Mouse (Mus musculus) forebrain, embryonic 15.5 days (tissue): ENCODE measurements around the gene Tmprss9. TPM values are rescaled to one million over a fixed set of nuclear protein-coding genes. Genes with fewer than 3 reads are reported as not detected.

Experiments used
- ATAC-seq: fragments of 200-750 bp; cut with Nextera tagmentation; replicated peaks from 2 replicates; pipeline ENCODE4 v1.8.0; 2017; ENCODE audit warnings: mild to moderate bottlenecking, moderate TSS enrichment, moderate library complexity
- H3K27ac ChIP-seq: fragments of 300-500 bp; sonication (generic); replicated peaks from 2 replicates; pipeline ENCODE4 v1.5.1; 2015; ENCODE audit warnings: mild to moderate bottlenecking, inconsistent platforms
- H3K27me3 ChIP-seq: fragments of 300-500 bp; sonication (generic); 2 replicates; pipeline ENCODE4 v1.6.1; 2015; ENCODE audit warnings: inconsistent platforms
- H3K36me3 ChIP-seq: fragments of 300-500 bp; sonication (generic); 2 replicates; pipeline ENCODE4 v1.6.1; 2015; ENCODE audit warnings: mild to moderate bottlenecking, inconsistent platforms
- H3K4me1 ChIP-seq: fragments of 300-500 bp; sonication (generic); 2 replicates; pipeline ENCODE4 v1.6.1; 2015; ENCODE audit warnings: inconsistent platforms
- H3K4me2 ChIP-seq: fragments of 300-500 bp; sonication (generic); replicated peaks from 2 replicates; pipeline ENCODE4 v1.6.1; 2015; ENCODE audit warnings: mild to moderate bottlenecking, inconsistent platforms
- H3K4me3 ChIP-seq: fragments of 300-500 bp; sonication (generic); 2 replicates; pipeline ENCODE4 v1.5.1; 2015; ENCODE audit warnings: mild to moderate bottlenecking, inconsistent platforms
- H3K9ac ChIP-seq: fragments of 300-500 bp; sonication (generic); replicated peaks from 2 replicates; pipeline ENCODE4 v1.6.1; 2015; ENCODE audit warnings: mild to moderate bottlenecking, inconsistent platforms
- H3K9me3 ChIP-seq: fragments of 300-500 bp; sonication (generic); 2 replicates; pipeline ENCODE4 v1.6.1; 2016; ENCODE audit warnings: inconsistent platforms
- WGBS: fragments of 180-500 bp; shearing (Covaris S2); methylation state at CpG from one replicate; pipeline ENCODE4 v1.1.7; 2015; ENCODE audit warnings: mixed read lengths; 5-methylcytosine and 5-hydroxymethylcytosine counted together
- microRNA counts: library from miRNA; unstranded; fragments of <30 nt; microRNA quantifications from one replicate; lab custom pipeline; 2016
- microRNA-seq: library from miRNA; unstranded; fragments of <30 nt; microRNA quantifications from one replicate; pipeline ENCODE4, GENCODE M21; 2016
- polyA plus RNA-seq: library from polyadenylated mRNA; unstranded; fragments of >200 nt; fragmentation: Nextera tagmentation; extraction: Ambion mirVana; gene quantifications from 2 replicates; pipeline ENCODE4 v1.2.1, GENCODE M21; 2015

The Tmprss9 gene
- polyA plus RNA-seq, 1 experiment from 2014 or later = 0.15 TPM

DNA sequence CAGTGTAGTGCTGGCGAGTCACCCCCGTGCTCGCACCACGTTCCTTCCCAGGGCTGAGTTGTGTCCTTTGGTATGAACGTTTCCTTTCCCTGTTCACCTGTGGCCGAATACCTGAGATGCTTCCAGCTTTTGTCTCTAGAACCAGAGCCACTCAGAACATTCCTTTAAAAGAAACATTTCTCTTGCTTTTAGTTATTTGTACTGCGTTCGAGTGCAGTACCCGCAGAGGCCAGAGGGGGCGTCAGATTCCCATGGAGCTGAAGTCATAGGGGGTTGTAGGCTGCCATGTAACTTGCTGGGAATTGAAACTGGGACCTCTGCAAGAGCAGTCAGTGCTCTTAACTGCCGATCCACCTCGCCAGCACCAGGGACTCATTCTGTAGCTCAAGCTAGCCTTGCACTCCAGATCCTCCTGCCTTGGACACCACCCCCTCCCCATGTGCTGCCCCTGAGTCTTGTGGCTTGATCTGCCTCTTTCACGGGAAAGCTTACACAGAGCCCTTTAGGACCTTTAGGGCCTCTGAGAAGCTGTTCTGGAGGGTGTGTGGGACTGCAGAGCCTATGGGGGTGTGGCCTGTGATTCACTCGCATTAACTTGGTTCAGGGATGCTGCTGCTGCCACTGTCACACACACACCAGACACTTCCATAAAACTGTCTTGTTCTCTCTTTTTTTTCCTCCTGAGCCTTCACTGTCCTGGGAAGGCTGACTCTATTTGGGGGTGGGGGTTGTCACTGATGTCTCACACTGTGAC, 75.2 kb downstream of the Tmprss9 start:
- no peak for ATAC-seq
- H3K27ac ChIP-seq = no peak overlapping the region
- H3K4me3 ChIP-seq = no peak overlapping the region
- no peak overlapping the region for H3K4me2 ChIP-seq
- WGBS = 67% methylated on average over 14 of the region's 14 CpGs
- H3K36me3 ChIP-seq = no peaks in the 10 kb centered on the region
- H3K27me3 ChIP-seq = no peaks in the 10 kb centered on the region
- 0 out of 2 replicates have a peak, but pooled peaks cover 3% of the 10 kb centered on the region for H3K4me1 ChIP-seq
- no peak overlapping the region for H3K9ac ChIP-seq
- H3K9me3 ChIP-seq = no peaks in the 10 kb centered on the region

GRCm38 (mm10) chr10:80947802-80948201, 76.2 kb downstream of the Tmprss9 start:
- 42% methylated on average over 2 of the region's 2 CpGs for WGBS
- Histone ChIP-seq H3K9me3 (no peaks in the 10 kb centered on the region), H3K36me3 (no peaks in the 10 kb centered on the region), H3K4me2 (no peak overlapping the region), H3K27ac (no peak overlapping the region), H3K4me1 (0 out of 2 replicates have a peak, but pooled peaks cover 3% of the 10 kb centered on the region), H3K4me3 (no peak overlapping the region), H3K9ac (no peak overlapping the region), H3K27me3 (no peaks in the 10 kb centered on the region)
- no peak for ATAC-seq

GRCm38 (mm10) chr10:80948570-80948969, 76.9 kb downstream of the Tmprss9 start:
- no peaks in the 10 kb centered on the region for H3K36me3 ChIP-seq
- no peak overlapping the region for H3K4me2 ChIP-seq
- 0 out of 2 replicates have a peak, but pooled peaks cover 3% of the 10 kb centered on the region for H3K4me1 ChIP-seq
- no peaks in the 10 kb centered on the region for H3K27me3 ChIP-seq
- WGBS = 20% methylated on average over 6 of the region's 6 CpGs
- H3K9me3 ChIP-seq = no peaks in the 10 kb centered on the region
- H3K4me3 ChIP-seq = no peak overlapping the region
- no peak for ATAC-seq
- no peak overlapping the region for H3K9ac ChIP-seq
- H3K27ac ChIP-seq = no peak overlapping the region

GRCm38 (mm10) chr10:80949081-80949480, 77.4 kb downstream of the Tmprss9 start:
- Histone ChIP-seq H3K4me3 (no peak overlapping the region), H3K9me3 (no peaks in the 10 kb centered on the region), H3K27ac (no peak overlapping the region), H3K4me1 (0 out of 2 replicates have a peak, but pooled peaks cover 3% of the 10 kb centered on the region), H3K27me3 (no peaks in the 10 kb centered on the region), H3K4me2 (no peak overlapping the region), H3K36me3 (no peaks in the 10 kb centered on the region), H3K9ac (no peak overlapping the region)
- 80% methylated on average over 3 of the region's 3 CpGs for WGBS
- ATAC-seq = no peak

MicroRNAs encoded within 50 kb of the gene (microRNA counts, 519-probe panel; counts per million panel counts)
- not detected for microRNA mmu-miR-1982 (lab: Ali Mortazavi, UCI)

Small RNAs within 50 kb of the gene (microRNA-seq; reads per million reads assigned to microRNA genes)
- 4.2 reads per million, percentile 15 among the genes with 10 or more reads in this experiment for gene Mir1982

Other genes starting within 250 kb of the Tmprss9 start
- gene Csnk1g2, start 249.0 kb upstream of the Tmprss9 start, polyA plus RNA-seq = 117 and 126 TPM in 2 replicates
- gene Btbd2, start 214.8 kb upstream of the Tmprss9 start, polyA plus RNA-seq = 83.4 and 87.5 TPM in 2 replicates
- 60.9 and 64.8 TPM in 2 replicates for gene Mknk2, start 193.7 kb upstream of the Tmprss9 start, polyA plus RNA-seq
- 52.6 and 55.1 TPM in 2 replicates for gene Mob3a, start 169.9 kb upstream of the Tmprss9 start, polyA plus RNA-seq
- 33.4 and 35.2 TPM in 2 replicates for gene Izumo4, start 169.7 kb upstream of the Tmprss9 start, polyA plus RNA-seq
- gene Ap3d1, start 129.6 kb upstream of the Tmprss9 start, polyA plus RNA-seq = 98.9 and 103 TPM in 2 replicates
- gene Dot1l, start 116.6 kb upstream of the Tmprss9 start, polyA plus RNA-seq = 22.0 and 23.1 TPM in 2 replicates
- gene Sf3a2, start 73.7 kb upstream of the Tmprss9 start, polyA plus RNA-seq = 60.2 and 62.6 TPM in 2 replicates
- 140 and 154 TPM in 2 replicates for gene Plekhj1, start 73.2 kb upstream of the Tmprss9 start, polyA plus RNA-seq
- 0.10 TPM in 2 replicates for gene Amh, start 66.6 kb upstream of the Tmprss9 start, polyA plus RNA-seq
- gene Jsrp1, start 58.4 kb upstream of the Tmprss9 start, polyA plus RNA-seq = 0.31 TPM in 1 of 2 replicates, not detected in the other
- 1,419 and 1,463 TPM in 2 replicates for gene Oaz1, start 45.2 kb upstream of the Tmprss9 start, polyA plus RNA-seq
- 4.4 and 5.5 TPM in 2 replicates for gene Lingo3, start 27.8 kb upstream of the Tmprss9 start, polyA plus RNA-seq
- 268 and 279 TPM in 2 replicates for gene Lsm7, start 16.6 kb upstream of the Tmprss9 start, polyA plus RNA-seq
- gene Sppl2b, start 16.6 kb upstream of the Tmprss9 start, polyA plus RNA-seq = 58.7 and 61.0 TPM in 2 replicates
- 326 and 357 TPM in 2 replicates for gene Timm13, start 29.1 kb downstream of the Tmprss9 start, polyA plus RNA-seq
- gene Lmnb2, start 46.4 kb downstream of the Tmprss9 start, polyA plus RNA-seq = 50.6 and 53.5 TPM in 2 replicates
- gene Gadd45b, start 58.2 kb downstream of the Tmprss9 start, polyA plus RNA-seq = 5.5 and 5.9 TPM in 2 replicates
- 30.8 and 32.1 TPM in 2 replicates for gene Gng7, start 143.1 kb downstream of the Tmprss9 start, polyA plus RNA-seq
- 32.6 and 36.0 TPM in 2 replicates for gene Diras1, start 153.8 kb downstream of the Tmprss9 start, polyA plus RNA-seq
- gene Slc39a3, start 165.6 kb downstream of the Tmprss9 start, polyA plus RNA-seq = 46.3 TPM in 2 replicates
- 316 and 320 TPM in 2 replicates for gene Sgta, start 188.3 kb downstream of the Tmprss9 start, polyA plus RNA-seq
- 60.0 and 61.7 TPM in 2 replicates for gene Thop1, start 198.2 kb downstream of the Tmprss9 start, polyA plus RNA-seq
- 0.13 and 0.25 TPM in 2 replicates for gene Creb3l3, start 227.0 kb downstream of the Tmprss9 start, polyA plus RNA-seq
- 211 and 229 TPM in 2 replicates for gene Map2k2, start 234.1 kb downstream of the Tmprss9 start, polyA plus RNA-seq